Mouse (Mus musculus) inflammation-experienced regulatory T-cells, adult 16 weeks (primary cell): ENCODE data around the gene Ccdc117. TPM values are rescaled to one million over a fixed set of nuclear protein-coding genes. Genes with fewer than 3 reads are reported as not detected.

ENCODE experiments used
- polyA plus RNA-seq: library from polyadenylated mRNA; unstranded; fragments of 100-300 nt; shearing (Covaris generic); gene quantifications from one replicate; pipeline ENCODE4 v1.2.1, GENCODE M21; 2017

The Ccdc117 gene
- 5.8 TPM for polyA plus RNA-seq

DNA sequence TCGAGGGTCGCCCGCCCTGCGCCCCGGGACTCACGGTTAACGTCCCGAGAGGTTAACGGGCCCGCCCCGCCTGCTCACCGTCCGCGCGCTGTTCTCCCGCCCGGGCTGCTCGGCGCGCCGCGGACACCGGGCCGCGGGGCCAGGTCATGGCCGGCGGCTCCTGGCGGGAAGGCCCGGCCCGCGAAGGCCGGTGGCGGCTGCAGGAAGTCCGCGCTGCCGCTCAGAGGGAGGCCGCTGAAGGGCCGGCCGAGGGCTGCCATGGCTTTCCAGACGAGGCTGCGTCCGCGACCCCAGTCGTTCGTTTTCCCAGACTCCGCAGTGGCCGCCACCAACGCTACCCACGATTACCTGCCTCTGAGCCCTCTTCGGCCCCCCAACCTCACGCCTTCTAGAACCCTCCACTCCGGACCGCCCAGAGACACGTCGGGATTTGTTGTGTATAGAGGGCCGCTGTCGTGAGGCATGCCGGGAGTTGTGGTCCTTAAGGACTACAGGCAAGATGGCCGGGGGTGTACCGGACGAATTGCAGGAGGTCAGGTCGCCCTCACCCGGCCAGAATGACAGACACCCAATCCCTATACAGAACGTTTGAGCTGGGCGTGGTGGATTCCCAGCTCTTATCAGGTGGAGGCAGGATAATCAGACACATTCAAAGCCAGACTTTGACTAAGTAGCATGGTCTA is at the start of gene Ccdc117:
Ccdc117 (minus strand) TSS at position 389 of the 683 bp plus-strand sequence.

DNA sequence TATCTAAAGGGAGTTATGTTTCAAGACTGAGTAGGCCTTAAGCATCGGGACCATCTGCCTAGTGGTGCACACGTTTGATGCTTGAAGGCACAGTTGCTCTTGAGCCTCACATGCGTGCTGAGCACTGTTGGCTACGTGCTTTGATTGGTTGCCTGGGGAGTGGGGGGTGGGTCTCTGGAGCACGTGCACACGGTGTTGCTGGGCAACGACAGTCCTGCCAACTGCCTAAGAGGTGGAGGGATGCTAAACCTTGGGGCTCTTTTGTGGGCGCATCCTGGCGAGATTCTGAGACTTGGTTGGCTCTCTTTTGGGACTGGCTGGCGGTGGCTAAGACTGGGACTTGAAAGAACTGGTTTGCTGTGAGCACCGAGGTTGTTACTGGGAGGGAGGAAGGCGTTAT is 27.5 kb upstream of the Ccdc117 start, which contains the start of gene Ankrd36:
Ankrd36 (plus strand) TSS at position 211 of the 400 bp plus-strand sequence.

DNA sequence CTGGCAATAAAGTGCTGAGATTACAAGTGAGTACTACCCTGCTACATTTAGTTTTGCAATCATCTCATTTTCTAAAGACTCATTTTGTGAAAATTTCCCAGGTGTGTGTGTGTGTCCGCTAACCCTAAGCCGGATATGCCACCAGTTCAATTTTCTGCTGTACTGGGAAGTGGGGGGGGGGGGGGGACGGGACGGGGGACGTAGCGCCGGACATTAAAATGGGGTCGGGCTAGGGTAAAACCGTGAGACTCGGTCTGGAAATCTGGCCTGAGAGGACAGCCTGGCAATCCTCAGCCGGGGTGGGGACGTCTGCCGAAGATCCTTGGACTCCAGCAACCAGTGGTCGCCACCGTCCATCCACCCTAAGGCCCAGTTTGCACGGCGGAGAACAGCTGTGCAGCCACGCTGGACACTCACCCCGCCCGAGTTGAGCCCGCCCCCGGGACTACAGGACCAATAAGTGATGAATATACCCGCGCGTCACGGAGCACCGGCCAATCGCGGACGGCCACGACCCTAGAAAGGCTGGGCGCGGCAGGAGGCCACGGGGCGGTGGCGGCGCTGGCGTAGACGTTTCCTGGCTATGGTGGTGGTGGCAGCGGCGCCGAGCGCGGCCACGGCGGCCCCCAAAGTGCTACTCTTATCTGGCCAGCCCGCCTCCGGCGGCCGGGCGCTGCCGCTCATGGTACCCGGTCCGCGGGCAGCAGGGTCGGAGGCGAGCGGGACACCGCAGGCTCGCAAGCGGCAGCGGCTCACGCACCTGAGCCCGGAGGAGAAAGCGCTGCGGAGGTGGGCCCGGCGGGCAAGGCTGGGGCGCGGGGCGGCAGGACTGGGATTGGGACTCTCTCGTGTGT is 21.3 kb downstream of the Ccdc117 start, which contains the start of gene Xbp1:
Xbp1 (plus strand) TSS at position 248 of the 854 bp plus-strand sequence.

Other genes starting within 250 kb of the Ccdc117 start
- gene Znrf3, start 97.3 kb downstream of the Ccdc117 start, polyA plus RNA-seq: 3.7 TPM
- gene Xbp1, start 21.5 kb downstream of the Ccdc117 start, polyA plus RNA-seq: 64.2 TPM
- not detected for gene Ankrd36, start 27.5 kb upstream of the Ccdc117 start, polyA plus RNA-seq
- gene Mrps24, start 173.5 kb upstream of the Ccdc117 start, polyA plus RNA-seq: 43.5 TPM
- gene Urgcp, start 220.2 kb upstream of the Ccdc117 start, polyA plus RNA-seq: 40.8 TPM
- gene Dbnl, start 246.3 kb upstream of the Ccdc117 start, polyA plus RNA-seq: 306 TPM